Mouse (Mus musculus) MEL (cell line): ENCODE data around the gene Kdm4a.

ENCODE experiments used
- CHD1 ChIP-seq: IDR thresholded peaks from 2 replicates; pipeline ENCODE4 v1.6.1; 2012; ENCODE audit warnings: low read depth, mild to moderate bottlenecking, inconsistent platforms, low read length, improper control_type of control experiment
- CHD2 ChIP-seq: IDR thresholded peaks from 2 replicates; pipeline ENCODE4 v1.6.1; 2011; ENCODE audit warnings: low read length, improper control_type of control experiment
- CTCF ChIP-seq, 3 experiments: IDR thresholded peaks in 2 of 3; conservative IDR thresholded peaks in 1 of 3; 2 replicates each; pipeline ENCODE4 v1.5.1; 2011 to 2012; ENCODE audit warnings: low read length in 3 of 3, low read depth in 2 of 3, mild to moderate bottlenecking in 2 of 3, improper control_type of control experiment in 1 of 3, inconsistent platforms in 1 of 3, mixed read lengths in 1 of 3, moderate library complexity in 1 of 3; ENCODE audit not compliant: control insufficient read depth in 1 of 3, insufficient read depth in 1 of 3, poor library complexity in 1 of 3, severe bottlenecking in 1 of 3
- EP300 ChIP-seq, 2 experiments: IDR thresholded peaks; 2 replicates each; pipeline ENCODE4 v1.6.1; 2011; ENCODE audit warnings: improper control_type of control experiment in 2 of 2, low read length in 2 of 2, low read depth in 1 of 2, mild to moderate bottlenecking in 1 of 2
- GATA1 ChIP-seq: IDR thresholded peaks from 2 replicates; pipeline ENCODE4 v1.6.1; 2011; ENCODE audit warnings: low read depth, low read length, improper control_type of control experiment
- HCFC1 ChIP-seq: IDR thresholded peaks from 2 replicates; pipeline ENCODE4 v1.6.1; 2012; ENCODE audit warnings: low read depth, mild to moderate bottlenecking, inconsistent platforms, low read length, improper control_type of control experiment, moderate library complexity
- KAT2A ChIP-seq: conservative IDR thresholded peaks from 2 replicates; pipeline ENCODE4 v1.6.1; 2012; ENCODE audit warnings: low read depth, low read length, improper control_type of control experiment, inconsistent platforms
- MAZ ChIP-seq: IDR thresholded peaks from 2 replicates; pipeline ENCODE4 v1.6.1; 2012; ENCODE audit warnings: low read depth, mild to moderate bottlenecking, inconsistent platforms, low read length, improper control_type of control experiment
- POLR2A ChIP-seq, 2 experiments: IDR thresholded peaks; 2 replicates each; pipeline ENCODE4 v1.6.1; 2011 to 2012; ENCODE audit warnings: low read length in 2 of 2, mild to moderate bottlenecking in 2 of 2, control low read depth in 1 of 2, improper control_type of control experiment in 1 of 2, low read depth in 1 of 2, moderate library complexity in 1 of 2; ENCODE audit not compliant: control insufficient read depth in 1 of 2, insufficient read depth in 1 of 2, poor library complexity in 1 of 2
- SIN3A ChIP-seq: IDR thresholded peaks from 2 replicates; pipeline ENCODE4 v1.6.1; 2012; ENCODE audit warnings: low read length, improper control_type of control experiment, inconsistent platforms
- TCF12 ChIP-seq: IDR thresholded peaks from 2 replicates; pipeline ENCODE4 v1.6.1; 2014; ENCODE audit warnings: low read depth, mild to moderate bottlenecking, inconsistent platforms, low read length, improper control_type of control experiment, moderate library complexity
- USF2 ChIP-seq, 2 experiments: IDR thresholded peaks; 2 replicates each; pipeline ENCODE4 v1.6.1; 2011 to 2012; ENCODE audit warnings: improper control_type of control experiment in 2 of 2, low read length in 2 of 2, borderline replicate concordance in 1 of 2, inconsistent platforms in 1 of 2, low read depth in 1 of 2, mild to moderate bottlenecking in 1 of 2; ENCODE audit not compliant: insufficient read depth in 1 of 2

GRCm38 (mm10) chr4:118135414-118135813 lies 44.4 kb downstream of the Kdm4a start:
- TF ChIP-seq USF2 (IDR thresholded peaks at IDR 0.05; ENCODE audit: borderline replicate concordance in 1 of 2, insufficient read depth in 1 of 2, low read depth in 1 of 2, low read length in 2 of 2) (no peak), TCF12 (no peak), GATA1 (no peak), CTCF (IDR thresholded peaks at IDR 0.05 in 2 of 3, conservative IDR thresholded peaks at IDR 0.05 in 1 of 3; ENCODE audit: control insufficient read depth in 1 of 3, insufficient read depth in 1 of 3, low read depth in 2 of 3, low read length in 3 of 3, poor library complexity in 1 of 3, severe bottlenecking in 1 of 3) (no peak), CHD2 (no peak), EP300 (IDR thresholded peaks at IDR 0.05; ENCODE audit: low read depth in 1 of 2, low read length in 2 of 2) (no peak), KAT2A (no peak), HCFC1 (no peak), SIN3A (no peak), MAZ (no peak), POLR2A (IDR thresholded peaks at IDR 0.05; ENCODE audit: control insufficient read depth in 1 of 2, insufficient read depth in 1 of 2, low read depth in 1 of 2, low read length in 2 of 2, poor library complexity in 1 of 2) (no peak), CHD1 (no peak)
